Mouse (Mus musculus): ENCODE data around the gene Ralbp1.

Ralbp1 gene

GRCm38 (mm10) chr17:65850487-65850886 lies 35.1 kb downstream of the Ralbp1 start:
- no peak for DNase-seq (ENCODE audit: low read depth, low spot score)

- no peak for DNase-seq (ENCODE audit: low read depth, low spot score)
These were observed 37.7 kb downstream of the Ralbp1 start for GRCm38 (mm10) chr17:65847694-65848449.

GRCm38 (mm10) chr17:65845423-65845822 lies 40.2 kb downstream of the Ralbp1 start:
- no peak for DNase-seq (ENCODE audit: low read depth, low spot score)

GRCm38 (mm10) chr17:65842669-65843381 lies 42.8 kb downstream of the Ralbp1 start:
- DNase-seq (ENCODE audit: low read depth, low spot score): peak; percentile 31

GRCm38 (mm10) chr17:65839541-65840256 lies 45.9 kb downstream of the Ralbp1 start:
- DNase-seq (ENCODE audit: low read depth, low spot score): no peak

- DNase-seq (ENCODE audit: low read depth, low spot score): no peak
These were observed 48.9 kb downstream of the Ralbp1 start for GRCm38 (mm10) chr17:65836746-65837145.

- DNase-seq (ENCODE audit: low read depth, low spot score): no peak
These were observed 51.7 kb downstream of the Ralbp1 start for GRCm38 (mm10) chr17:65833891-65834290.

GRCm38 (mm10) chr17:65830216-65830863 lies 55.3 kb downstream of the Ralbp1 start:
- DNase-seq (ENCODE audit: low read depth, low spot score): peak; percentile 43

GRCm38 (mm10) chr17:65828951-65829350 lies 56.6 kb downstream of the Ralbp1 start:
- DNase-seq (ENCODE audit: low read depth, low spot score): no peak

GRCm38 (mm10) chr17:65827904-65828303 lies 57.7 kb downstream of the Ralbp1 start:
- no peak for DNase-seq (ENCODE audit: low read depth, low spot score)

- DNase-seq (ENCODE audit: low read depth, low spot score): no peak
These were observed 58.3 kb downstream of the Ralbp1 start for GRCm38 (mm10) chr17:65827119-65827840.

- DNase-seq (ENCODE audit: low read depth, low spot score): no peak
These were observed 59.3 kb downstream of the Ralbp1 start for GRCm38 (mm10) chr17:65826257-65826656.

- no peak for DNase-seq (ENCODE audit: low read depth, low spot score)
These were observed 61.4 kb downstream of the Ralbp1 start for GRCm38 (mm10) chr17:65824246-65824645.

- no peak for DNase-seq (ENCODE audit: low read depth, low spot score)
These were observed 63.2 kb downstream of the Ralbp1 start for GRCm38 (mm10) chr17:65822423-65822822.

GRCm38 (mm10) chr17:65820197-65820596 lies 65.4 kb downstream of the Ralbp1 start:
- no peak for DNase-seq (ENCODE audit: low read depth, low spot score)

GRCm38 (mm10) chr17:65813763-65814162 lies 71.8 kb downstream of the Ralbp1 start:
- DNase-seq (ENCODE audit: low read depth, low spot score): peak; percentile 85

GRCm38 (mm10) chr17:65811032-65811431 lies 74.6 kb downstream of the Ralbp1 start:
- no peak for DNase-seq (ENCODE audit: low read depth, low spot score)

GRCm38 (mm10) chr17:65806416-65806815 lies 79.2 kb downstream of the Ralbp1 start:
- DNase-seq (ENCODE audit: low read depth, low spot score): no peak

- DNase-seq (ENCODE audit: low read depth, low spot score): no peak
These were observed 79.6 kb downstream of the Ralbp1 start for GRCm38 (mm10) chr17:65805966-65806365.

- no peak for DNase-seq (ENCODE audit: low read depth, low spot score)
These were observed 83.6 kb downstream of the Ralbp1 start for GRCm38 (mm10) chr17:65802026-65802425.

GRCm38 (mm10) chr17:65800451-65800850 lies 85.1 kb downstream of the Ralbp1 start:
- DNase-seq (ENCODE audit: low read depth, low spot score): no peak
